Mouse (Mus musculus) liver, adult 2 months (tissue): ENCODE measurements around the gene Ncaph.
"Not testable (repeated sequence)": the region's sequence is repeated elsewhere in the genome, so short reads cannot be mapped to it uniquely, and the experiment has no call there.

Experiments
- CTCF ChIP-seq: fragments of 200-500 bp; IDR thresholded peaks from 2 replicates; pipeline ENCODE4 v1.5.1; 2011; ENCODE audit warnings: low read depth, low read length, control low read depth
- POLR2A ChIP-seq: fragments of 200-500 bp; IDR thresholded peaks from 2 replicates; pipeline ENCODE4 v1.6.1; 2011; ENCODE audit warnings: low read length, control low read depth; ENCODE audit not compliant: insufficient read depth; ENCODE audit errors: extremely low read depth

DNA sequence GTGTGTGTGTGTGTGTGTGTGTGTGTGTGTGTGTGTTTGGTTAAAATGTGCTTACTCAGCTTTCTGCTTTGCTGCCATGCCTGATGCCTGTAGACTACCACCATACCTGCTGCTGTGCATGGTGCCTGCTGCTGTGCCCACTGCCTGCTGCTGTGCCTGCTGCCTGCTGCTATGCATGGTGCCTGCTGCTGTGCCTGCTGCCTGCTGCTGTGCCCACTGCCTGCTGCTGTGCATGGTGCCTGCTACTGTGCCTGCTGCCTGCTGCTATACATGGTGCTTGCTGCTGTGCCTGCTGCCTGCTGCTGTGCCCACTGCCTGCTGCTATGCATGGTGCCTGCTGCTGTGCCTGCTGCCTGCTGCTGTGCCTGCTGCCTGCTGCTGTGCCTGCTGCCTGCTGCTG lies 43.6 kb downstream of the Ncaph start:
- TF ChIP-seq CTCF, POLR2A: not testable (repeated sequence)
